Mouse (Mus musculus): ENCODE measurements around the gene Fam196b. TPM values are rescaled to one million over a fixed set of nuclear protein-coding genes. Genes with fewer than 3 reads are reported as not detected.
A peak's percentile ranks its signal among the peaks of the same experiment; 100 is the strongest.

Fam196b gene
- total RNA-seq, 2 experiments from 2014 or later: 0.07 TPM; not detected in 1

DNA sequence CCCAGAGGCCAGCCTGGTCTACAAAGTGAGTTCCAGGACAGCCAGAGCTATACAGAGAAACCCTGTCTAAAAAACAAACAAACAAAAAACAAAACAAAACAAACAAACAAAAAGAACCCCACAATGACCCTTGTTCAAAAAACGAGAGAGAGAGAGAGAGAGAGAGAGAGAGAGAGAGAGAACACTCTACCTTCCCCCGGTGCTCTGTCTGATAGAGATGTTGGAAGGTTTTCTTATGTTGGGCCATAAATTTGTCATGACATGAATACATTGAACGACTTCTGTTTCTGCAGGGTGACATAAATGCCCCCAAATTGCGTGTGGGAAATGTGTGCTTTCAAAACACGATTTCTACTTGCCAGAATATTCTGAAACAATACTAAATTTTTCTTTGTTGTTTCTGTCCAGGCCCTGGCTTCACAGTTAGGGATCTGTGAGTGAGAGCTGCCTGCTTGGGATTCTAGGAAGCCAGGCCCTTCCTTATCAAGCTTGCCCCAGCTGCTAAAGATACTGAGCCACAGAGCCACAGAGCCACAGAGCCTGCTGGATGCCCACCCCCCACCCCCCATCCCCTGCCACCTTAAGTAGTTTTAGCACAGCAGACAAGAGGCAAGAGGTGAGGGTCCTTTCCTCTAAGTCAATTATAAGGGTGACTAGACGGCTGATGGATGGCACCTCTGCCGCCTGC, 17.9 kb downstream of the Fam196b start:
- DNase-seq: no peak

DNA sequence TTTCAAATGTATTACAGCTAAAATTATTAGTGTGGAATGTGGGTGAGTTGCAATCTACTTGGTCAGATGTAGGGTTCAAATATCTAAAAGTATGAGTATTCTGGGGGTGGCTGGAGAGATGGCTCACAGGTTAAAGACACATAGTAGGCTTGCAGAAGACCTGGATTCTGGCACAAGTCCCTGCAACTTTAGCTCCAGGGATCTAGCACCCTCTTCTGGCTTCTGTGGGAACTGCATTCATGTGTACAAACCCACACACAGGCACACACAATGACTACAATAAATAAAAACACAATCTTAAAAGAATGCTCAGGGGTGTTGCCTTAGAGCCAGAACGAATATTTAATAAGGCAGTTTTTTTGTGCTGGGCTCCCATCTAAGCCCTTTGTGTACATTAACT, 23.3 kb downstream of the Fam196b start:
- no peak for DNase-seq

DNA sequence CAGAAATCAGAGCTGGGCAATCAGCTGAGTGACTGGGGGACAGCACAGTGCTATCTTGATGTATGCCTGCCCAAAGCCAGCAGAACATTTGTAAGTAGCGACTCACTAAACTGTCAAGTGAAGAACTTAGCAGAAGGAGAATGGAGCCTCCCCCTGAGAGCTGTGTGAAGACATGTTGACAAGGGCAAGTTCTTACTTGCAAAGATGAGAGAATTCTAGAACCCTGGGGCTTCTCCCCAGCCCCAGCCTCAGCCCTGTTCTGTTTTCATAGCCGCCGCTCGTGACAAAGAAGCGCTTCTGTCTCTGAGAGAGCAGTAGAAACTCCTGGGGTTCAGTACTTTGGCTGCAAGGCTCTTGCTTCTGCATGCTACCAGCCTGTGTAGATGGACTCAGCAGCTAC, 25.1 kb downstream of the Fam196b start:
- DNase-seq: no peak

DNA sequence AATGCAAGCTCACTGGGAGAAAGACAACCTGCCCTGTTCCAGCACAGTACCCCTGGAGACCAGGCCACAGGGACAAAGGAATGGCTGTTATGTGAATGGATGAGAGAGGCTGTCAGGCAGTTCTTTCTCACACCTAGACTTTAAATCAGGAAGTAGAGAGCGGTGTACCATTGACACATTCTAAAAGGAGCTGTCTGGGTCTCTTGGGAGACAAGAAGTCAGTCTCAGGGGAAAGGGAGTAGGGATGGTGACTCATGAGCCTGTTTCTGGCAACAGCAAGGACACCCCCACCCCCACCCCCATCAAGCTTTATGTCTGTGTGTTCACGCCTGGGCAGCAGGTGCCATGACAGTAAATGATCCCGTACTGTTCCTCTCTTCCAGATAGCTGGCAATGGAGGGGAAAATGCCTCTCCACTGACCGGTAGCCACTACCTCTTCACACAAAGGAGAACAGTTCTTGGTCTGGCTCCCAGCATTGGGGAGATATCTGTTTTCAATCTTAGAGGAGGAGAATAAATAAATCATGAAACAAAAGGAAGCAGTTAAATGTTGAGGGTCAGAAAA, 29.2 kb downstream of the Fam196b start:
- no peak for DNase-seq

DNA sequence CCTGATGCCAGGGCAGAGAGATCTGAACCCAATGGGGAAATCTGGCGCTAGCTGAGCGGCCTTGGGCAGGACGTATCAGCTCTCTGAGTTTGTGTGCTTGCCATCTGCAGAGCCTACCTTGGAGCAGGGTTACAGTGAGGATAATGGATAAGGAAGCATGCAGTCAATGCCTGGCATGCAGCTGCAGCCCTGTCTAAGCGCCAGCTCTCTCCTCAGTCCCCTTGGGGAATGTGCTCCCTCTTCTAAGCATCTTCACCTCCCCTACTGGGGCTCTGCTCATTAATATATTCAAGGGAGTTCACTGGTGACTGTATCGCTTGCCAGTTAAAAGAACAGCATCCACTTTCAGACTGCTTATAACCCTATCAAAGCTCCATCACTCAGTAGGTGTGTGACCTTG, 29.7 kb downstream of the Fam196b start:
- DNase-seq: peak; percentile 8 to 16

DNA sequence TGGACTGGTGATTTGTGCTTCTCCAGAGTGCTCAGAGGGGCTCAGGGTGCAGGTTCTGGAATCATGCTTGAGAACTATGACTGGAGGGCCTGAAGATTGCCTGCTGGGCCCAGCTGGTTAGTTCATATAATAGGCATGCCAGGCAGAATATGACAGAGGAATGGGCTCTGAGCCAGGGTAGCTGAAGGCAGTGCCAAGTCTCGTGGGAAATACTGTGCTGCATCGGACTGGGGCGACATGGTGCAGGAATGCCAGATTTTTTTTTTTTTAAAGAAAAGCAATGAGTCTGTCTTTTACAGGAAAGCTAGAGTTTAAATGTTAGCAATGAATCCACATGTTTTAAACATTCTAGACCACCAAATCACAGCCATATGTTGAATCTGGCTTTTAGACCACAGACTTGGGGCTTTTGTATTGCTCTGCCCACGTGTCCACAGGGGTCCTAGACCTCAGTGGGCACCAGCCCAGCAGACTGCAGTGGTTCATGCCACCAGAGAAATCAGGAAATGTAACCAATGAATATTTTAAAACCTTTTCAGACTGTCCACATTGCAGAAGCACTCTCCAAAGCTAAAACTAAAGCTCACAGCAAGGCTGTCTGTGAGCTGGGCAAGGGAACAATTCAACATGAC, 33.8 kb downstream of the Fam196b start:
- DNase-seq: peak; percentile 77 to 81

DNA sequence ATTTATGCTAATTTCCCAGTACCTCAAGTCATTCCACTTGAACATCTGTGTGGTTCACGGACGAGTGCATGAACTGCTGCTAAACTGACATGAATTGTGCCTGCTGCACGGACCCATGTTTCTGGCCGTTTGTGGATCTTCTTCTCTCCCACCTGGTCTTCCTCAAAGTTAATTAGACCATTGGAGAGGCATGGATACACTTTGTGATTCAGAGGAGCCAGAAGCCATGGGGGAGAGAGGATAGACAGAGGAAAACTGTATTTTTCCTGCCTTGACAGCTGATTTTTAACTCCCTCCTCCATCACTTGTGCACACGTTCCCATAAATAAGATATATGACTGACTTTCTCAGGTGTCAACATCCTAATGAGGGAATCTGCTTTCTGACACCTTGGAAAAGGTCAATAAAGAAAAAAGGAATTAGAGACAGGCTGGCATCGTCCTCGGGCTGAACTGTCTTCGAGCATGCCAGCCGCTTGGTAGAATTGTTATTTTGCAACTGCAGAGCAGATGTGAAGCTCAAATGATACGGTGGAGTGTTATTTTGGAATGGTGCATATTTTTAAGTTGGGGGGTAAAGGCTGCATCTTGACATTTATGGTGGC, 34.9 kb downstream of the Fam196b start:
- no peak for DNase-seq

DNA sequence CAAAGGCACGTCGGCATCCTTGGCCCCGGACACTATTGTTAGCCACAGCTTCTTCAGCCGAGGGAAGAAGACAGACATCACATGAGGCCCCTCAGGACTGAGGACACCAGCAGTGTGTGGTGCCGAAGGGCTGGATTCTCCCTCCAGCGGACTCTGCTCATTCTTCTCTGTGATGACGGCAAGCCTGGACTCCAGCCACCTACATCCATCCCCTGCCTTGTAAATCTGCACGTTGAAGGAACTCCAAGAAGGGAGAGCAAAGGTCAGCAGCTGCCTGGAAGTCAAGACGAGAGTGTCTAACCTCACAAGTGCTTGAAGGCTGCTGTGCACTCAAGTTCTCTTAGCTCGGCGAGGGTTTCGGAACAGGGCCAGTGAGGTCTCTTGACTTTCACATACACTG, 40.8 kb downstream of the Fam196b start:
- no peak for DNase-seq

DNA sequence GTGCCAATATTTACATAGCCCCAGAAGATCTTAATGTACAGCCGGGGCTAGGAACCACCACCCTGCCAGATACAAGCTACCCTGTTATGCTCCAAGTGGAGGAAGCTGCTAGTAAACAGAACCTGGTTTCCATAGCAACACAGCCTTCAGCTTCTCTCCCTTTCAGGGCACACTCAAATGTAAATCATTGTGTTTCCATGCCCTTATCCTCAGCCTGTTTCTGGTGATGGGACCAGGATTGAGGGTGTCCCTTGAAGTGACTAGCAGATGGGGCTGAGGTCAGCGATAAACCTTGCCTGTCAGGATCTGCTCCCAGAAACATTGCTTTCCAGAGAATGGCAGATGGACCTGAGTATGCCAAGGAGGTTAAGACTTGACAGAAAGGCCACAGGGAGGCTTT, 41.5 kb downstream of the Fam196b start:
- no peak for DNase-seq

DNA sequence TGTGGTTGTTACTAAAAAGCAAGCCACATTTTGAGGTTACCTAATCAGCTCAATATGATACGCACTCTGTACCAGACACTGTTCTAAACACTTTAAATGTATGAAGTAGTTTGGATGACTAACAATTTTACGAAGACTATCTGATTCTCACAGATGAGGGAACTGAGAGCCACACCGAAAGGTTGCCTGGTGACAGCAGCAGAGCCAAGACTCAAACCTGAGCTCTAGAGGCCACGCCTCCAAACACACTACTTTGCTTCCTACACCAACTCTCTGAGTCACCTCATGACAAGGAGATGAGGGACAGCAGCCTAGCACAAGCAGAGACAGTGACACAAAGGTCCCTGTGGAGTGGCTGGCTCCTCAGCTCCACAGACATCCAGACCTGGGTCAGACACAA, 57.6 kb downstream of the Fam196b start:
- no peak for DNase-seq

DNA sequence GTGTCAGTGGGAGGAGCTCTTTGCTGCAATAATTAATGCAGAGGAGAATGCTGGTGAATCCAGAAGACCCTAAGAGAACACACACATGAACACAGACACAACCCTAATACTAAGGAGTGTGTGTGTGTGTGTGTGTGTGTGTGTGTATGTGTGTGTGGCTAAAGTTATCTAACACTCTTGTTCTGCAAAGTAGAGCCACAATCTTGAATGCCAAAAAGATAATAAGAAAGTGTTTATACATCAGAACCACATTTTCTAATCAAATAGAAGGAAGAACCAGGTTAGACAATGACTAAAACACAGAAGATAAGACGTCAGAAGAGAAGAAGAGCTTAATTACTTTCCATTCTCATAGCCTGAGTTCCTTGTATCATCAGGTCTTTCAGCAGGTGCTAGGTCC, 60.9 kb downstream of the Fam196b start:
- no peak for DNase-seq

DNA sequence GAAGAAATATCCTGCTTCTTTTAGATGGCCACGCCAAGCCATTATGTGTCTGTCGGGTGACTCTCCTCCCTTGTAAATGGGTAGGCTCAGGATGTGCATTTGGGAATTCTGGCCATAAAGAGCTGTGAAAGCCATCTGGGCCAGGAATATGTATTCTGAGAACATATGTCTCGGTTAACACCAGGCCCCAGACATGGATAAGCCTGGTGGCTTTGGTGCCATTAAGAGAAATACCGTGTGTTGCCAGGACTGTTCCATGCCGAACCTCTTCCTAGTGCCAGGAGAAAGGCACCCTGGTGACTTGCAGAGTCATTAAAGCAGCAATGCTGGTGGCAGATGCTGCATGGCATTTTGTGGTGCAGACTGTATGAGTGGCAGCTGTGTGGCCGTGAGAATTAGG, 63.0 kb downstream of the Fam196b start:
- no peak for DNase-seq

DNA sequence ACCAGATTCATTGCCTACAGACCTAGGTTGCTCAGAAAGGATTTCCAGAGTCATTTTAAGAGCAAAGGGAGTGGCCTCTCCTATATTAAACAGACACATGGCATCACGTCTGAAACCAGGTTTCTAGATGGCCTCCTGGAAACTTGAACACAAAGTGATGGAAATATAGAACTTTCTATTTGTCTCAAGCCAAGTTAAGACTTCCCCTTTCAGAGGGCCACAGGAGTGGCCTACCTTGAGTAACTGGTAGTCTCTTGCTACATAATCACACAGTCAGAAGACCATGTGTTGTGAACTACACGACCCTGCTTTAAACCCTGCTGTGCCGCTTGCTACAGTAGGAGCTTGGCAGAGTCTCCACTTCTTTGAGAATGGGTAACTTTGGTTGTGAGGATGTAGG, 68.9 kb downstream of the Fam196b start:
- no peak for DNase-seq

DNA sequence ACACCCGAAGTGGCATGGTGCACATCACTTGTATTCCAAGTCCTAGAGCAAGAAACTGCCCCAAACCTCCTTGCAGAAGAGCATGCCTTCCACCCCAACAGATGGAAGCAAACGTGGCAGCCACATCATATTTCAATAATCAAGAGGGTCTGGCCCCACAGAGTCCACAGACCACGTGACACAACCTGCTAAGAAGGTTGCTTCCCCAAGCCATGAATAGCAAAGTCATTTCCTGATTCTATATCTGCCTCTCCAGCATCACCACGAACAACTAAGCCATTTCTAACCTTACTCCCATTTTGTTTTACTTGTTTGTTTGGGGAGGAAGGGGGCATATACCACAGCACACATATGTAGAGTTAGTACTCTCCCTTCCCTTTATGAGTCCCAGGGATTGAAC, 69.6 kb downstream of the Fam196b start:
- DNase-seq: no peak

DNA sequence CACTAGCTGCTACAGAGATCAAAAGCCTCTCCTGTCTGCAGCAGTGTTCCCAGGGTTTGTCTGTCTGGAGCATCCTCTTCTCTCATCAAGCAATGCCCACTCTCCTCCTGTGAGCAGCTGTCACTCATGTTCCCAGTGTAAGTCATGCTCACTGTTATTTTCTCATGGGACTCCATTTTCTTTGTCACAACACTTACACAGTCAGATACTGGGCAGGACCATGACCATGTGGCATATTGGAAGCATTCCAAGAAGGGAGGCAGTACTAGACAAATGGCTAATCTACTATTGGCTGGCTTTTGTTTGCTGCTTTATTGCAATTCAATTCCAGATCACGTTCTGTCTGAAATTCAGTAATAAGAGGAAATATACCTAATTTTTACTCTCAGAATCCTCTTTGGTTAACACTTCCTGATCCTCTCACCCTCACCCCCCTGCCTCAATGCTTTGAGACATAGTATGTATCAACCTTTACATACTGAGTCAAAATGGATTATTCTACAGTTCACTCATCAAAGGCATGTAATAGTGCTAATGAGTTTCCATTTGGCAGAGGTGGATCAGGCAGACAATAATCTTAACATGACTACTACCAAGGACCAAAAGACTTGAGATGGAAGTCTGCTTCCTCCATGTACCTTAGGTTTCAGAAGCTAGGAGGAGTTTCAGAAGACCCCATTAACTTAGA, 70.5 kb downstream of the Fam196b start:
- no peak for DNase-seq

DNA sequence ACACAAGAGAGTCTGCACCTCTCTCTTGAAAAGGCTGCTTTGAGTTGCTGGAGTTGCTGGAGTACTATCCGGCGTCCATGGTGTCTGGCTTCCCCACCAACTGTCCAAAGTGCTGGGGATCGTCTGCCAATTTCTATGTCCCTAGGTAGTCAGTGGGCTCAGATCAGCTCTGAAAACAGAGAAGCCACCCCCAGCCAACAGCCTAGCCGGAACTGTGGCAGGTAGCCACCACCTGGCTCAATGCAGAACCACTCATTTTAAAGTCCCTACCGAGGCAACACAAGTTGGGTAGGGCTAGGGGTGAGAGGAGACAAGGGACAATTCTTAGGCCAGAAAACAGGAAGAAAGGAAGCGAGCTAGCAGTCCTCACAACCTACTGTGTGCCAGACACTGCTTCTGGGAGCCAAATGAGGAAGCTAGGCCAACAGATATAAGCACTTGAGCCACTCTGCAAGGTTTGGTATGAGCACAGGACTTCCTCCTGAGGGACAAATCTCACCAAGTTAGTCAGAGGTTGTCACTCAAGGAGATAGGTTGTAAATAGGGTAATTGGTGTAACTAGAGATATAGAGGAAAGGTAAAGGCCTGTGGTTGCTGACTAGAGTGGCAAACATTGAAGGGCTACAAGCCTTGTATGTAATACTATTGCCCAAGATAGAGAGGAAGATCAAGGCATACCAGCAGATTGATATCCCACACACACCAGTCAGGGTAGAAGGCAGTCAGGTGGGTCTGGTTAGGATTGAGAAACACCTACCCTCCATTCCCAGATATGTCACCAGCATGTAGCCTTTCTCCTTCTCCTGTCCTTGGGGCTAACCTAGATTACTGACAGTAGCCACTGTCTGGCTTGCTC, 74.9 kb downstream of the Fam196b start:
- DNase-seq: no peak

DNA sequence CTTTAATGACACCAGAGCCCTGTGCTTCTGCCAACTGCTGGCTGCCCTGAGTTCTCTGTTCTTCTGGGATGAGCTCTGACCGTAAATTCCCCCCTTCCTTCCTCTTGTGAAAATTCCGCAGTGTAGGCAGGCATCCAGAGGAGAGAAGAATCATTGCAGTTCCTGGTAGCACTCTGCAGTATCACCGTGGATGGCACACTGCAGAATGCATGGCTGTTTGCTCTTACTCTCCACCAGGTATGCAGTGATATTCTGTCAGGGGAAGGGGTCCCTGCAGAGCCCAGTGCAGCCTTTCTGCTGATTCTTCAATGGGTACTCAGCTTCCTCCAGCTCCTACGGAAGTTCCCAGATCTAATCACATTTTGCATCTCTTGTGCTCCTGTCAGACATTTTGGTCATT, 77.5 kb downstream of the Fam196b start:
- DNase-seq: no peak

DNA sequence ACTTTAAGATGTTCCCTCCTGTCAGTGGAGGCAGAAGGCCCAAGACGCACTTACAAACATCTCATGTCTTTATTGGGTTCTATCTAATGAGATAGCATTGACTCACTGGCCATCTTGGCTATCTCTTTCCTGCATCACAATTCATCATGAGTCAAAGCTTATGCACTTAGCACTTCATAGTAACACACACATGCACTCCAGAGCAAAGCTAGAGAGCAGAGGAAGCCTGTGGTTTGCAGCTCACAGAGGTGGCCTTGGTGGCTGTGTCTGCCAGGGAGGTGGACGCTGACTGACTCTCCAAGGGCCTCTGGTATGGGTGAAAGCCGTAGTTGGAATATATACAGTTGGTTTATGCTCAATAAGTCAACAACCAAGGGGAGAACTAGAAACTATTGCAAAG, 81.2 kb downstream of the Fam196b start:
- DNase-seq: no peak

DNA sequence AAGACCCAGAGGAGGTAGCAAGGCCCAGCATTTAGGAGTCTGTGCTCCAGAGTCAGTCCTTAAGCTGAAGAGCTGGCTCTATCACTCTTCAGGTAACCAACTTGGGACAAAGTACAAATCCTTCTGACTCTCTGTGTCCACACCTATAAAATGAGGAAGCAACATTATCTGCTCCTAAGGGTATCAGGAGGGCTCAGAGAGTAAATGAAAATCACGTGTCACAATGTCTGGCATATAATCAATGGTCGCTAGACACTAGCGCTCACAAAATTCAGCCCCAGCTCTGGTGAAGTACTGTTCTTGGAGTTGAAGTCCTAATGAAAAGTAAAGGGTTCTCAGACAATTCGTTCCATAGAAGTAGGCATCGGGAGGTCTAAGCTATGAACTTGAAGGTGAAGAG, 83.0 kb downstream of the Fam196b start:
- no peak for DNase-seq

DNA sequence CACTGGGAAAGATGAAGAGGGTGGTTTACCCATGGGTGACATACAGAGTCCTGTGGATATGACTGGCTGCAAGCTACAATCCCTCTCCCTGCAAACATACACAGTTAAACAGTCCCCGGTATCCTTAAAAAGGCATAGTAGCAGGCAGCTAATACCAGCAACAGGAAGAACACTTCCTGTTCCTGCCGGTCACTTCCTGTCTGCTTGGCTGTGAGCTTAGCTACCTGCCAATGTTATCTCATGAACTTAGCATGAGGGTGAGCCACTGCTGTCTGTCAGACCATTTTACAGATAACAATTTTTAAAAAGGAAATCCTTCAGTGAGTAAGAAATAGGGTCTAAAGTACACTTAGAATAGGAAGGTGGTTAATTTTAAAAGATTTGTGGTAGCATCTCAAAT, 83.9 kb downstream of the Fam196b start:
- DNase-seq: peak in 1 of 2 experiments; percentile 8

DNA sequence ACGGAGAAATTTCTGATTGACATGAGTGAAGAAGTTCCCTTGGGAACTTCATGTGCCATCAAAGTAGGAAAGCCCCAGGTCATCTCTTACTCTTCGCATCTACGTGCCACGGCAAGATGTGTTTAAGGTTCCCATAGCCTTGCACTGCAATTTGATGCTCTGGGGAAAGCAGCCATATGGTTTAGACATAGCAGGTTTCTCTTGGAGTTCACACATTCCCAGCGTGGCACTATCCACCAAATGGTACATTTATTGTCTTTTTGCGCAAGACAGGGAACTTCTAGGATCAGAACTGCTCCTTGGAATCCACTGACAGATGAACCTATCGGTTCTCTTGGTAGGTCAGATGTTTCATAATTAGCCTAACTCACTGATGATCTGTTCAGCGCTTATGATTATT, 86.7 kb downstream of the Fam196b start:
- no peak for DNase-seq

DNA sequence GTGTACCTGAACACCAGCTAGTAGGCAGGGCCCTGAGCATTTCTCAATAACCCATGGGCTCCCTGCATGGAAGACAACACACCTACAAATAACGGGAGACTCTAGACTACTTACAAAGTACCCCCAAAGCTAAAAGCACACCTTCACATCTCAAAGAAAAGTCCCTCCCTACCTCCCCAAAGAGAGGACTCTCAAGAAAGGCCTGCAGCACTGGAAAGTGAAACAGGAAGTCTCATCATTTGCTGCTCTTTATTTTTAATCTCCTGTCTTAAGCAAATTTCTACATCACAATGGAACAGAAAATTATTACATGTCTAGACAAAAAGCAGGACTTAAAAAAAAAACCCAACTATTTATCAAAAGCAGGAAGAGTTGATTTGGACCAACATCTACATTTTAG, 90.7 kb downstream of the Fam196b start:
- DNase-seq: no peak

All from adrenal gland, postnatal 36 days (tissue).